Mouse (Mus musculus) MEL (cell line): ENCODE results near the gene Stkld1. TPM values are rescaled to one million over a fixed set of nuclear protein-coding genes. Genes with fewer than 3 reads are reported as not detected.
A peak's percentile ranks its signal among the peaks of the same experiment; 100 is the strongest.

Experiments used
- DNase-seq: peaks from one replicate; pipeline ENCODE4 v3.0.0; 2011; ENCODE audit warnings: low read depth, low spot score
- H3K27ac ChIP-seq: 2 replicates; pipeline ENCODE4 v1.5.1; 2012; ENCODE audit warnings: low read depth, mild to moderate bottlenecking, control low read depth, low read length, moderate library complexity; ENCODE audit not compliant: control insufficient read depth
- H3K27me3 ChIP-seq, 2 experiments: fragments of 150-350 bp in 1 of 2; sonication (generic) in 1 of 2; 2 replicates each; pipeline ENCODE4 v1.6.1; 2012; ENCODE audit warnings: low read length in 2 of 2, mild to moderate bottlenecking in 2 of 2, improper control_type of control experiment in 1 of 2, moderate library complexity in 1 of 2; ENCODE audit not compliant: insufficient read depth in 2 of 2, control insufficient read depth in 1 of 2
- H3K36me3 ChIP-seq, 2 experiments: 2 replicates each; pipeline ENCODE4 v1.6.1; 2012 to 2014; ENCODE audit warnings: low read length in 2 of 2, improper control_type of control experiment in 1 of 2, inconsistent platforms in 1 of 2, mild to moderate bottlenecking in 1 of 2; ENCODE audit not compliant: insufficient read depth in 2 of 2, control insufficient read depth in 1 of 2
- H3K4me1 ChIP-seq, 2 experiments: fragments of 150-350 bp in 1 of 2; sonication (generic) in 1 of 2; 2 replicates each; pipeline ENCODE4 v1.6.1; 2012; ENCODE audit warnings: low read length in 2 of 2, improper control_type of control experiment in 1 of 2, mild to moderate bottlenecking in 1 of 2; ENCODE audit not compliant: insufficient read depth in 2 of 2, control insufficient read depth in 1 of 2
- H3K4me3 ChIP-seq, 2 experiments: fragments of 150-350 bp in 1 of 2; sonication (generic) in 1 of 2; 2 replicates each; pipeline ENCODE4 v1.5.1; 2012; ENCODE audit warnings: low read depth in 2 of 2, low read length in 2 of 2, mild to moderate bottlenecking in 2 of 2, moderate library complexity in 2 of 2, control low read depth in 1 of 2, improper control_type of control experiment in 1 of 2; ENCODE audit not compliant: control insufficient read depth in 1 of 2, insufficient read depth in 1 of 2
- H3K79me2 ChIP-seq: 2 replicates; pipeline ENCODE4 v1.6.1; 2012; ENCODE audit warnings: mild to moderate bottlenecking, low read length, moderate library complexity; ENCODE audit not compliant: control insufficient read depth, poor library complexity, insufficient read depth
- H3K9ac ChIP-seq: 2 replicates; pipeline ENCODE4 v1.6.1; 2012; ENCODE audit warnings: low read depth, mild to moderate bottlenecking, control low read depth, low read length, moderate library complexity; ENCODE audit not compliant: control insufficient read depth, poor library complexity, severe bottlenecking
- H3K9me3 ChIP-seq: fragments of 150-350 bp; sonication (generic); replicated peaks from 2 replicates; pipeline ENCODE4 v1.6.1; 2012; ENCODE audit warnings: mild to moderate bottlenecking, low read length, improper control_type of control experiment, moderate library complexity; ENCODE audit not compliant: insufficient read depth
- CHD1 ChIP-seq: IDR thresholded peaks from 2 replicates; pipeline ENCODE4 v1.6.1; 2012; ENCODE audit warnings: low read depth, mild to moderate bottlenecking, inconsistent platforms, low read length, improper control_type of control experiment
- CTCF ChIP-seq, 3 experiments: IDR thresholded peaks in 2 of 3; conservative IDR thresholded peaks in 1 of 3; 2 replicates each; pipeline ENCODE4 v1.5.1; 2011 to 2012; ENCODE audit warnings: low read length in 3 of 3, low read depth in 2 of 3, mild to moderate bottlenecking in 2 of 3, improper control_type of control experiment in 1 of 3, inconsistent platforms in 1 of 3, mixed read lengths in 1 of 3, moderate library complexity in 1 of 3; ENCODE audit not compliant: control insufficient read depth in 1 of 3, insufficient read depth in 1 of 3, poor library complexity in 1 of 3, severe bottlenecking in 1 of 3
- GATA1 ChIP-seq: IDR thresholded peaks from 2 replicates; pipeline ENCODE4 v1.6.1; 2011; ENCODE audit warnings: low read depth, low read length, improper control_type of control experiment
- HCFC1 ChIP-seq: IDR thresholded peaks from 2 replicates; pipeline ENCODE4 v1.6.1; 2012; ENCODE audit warnings: low read depth, mild to moderate bottlenecking, inconsistent platforms, low read length, improper control_type of control experiment, moderate library complexity
- MAX ChIP-seq: IDR thresholded peaks from 2 replicates; pipeline ENCODE4 v1.6.1; 2011; ENCODE audit warnings: low read length, improper control_type of control experiment
- MAZ ChIP-seq: IDR thresholded peaks from 2 replicates; pipeline ENCODE4 v1.6.1; 2012; ENCODE audit warnings: low read depth, mild to moderate bottlenecking, inconsistent platforms, low read length, improper control_type of control experiment
- MEF2A ChIP-seq: IDR thresholded peaks from 2 replicates; pipeline ENCODE4 v1.6.1; 2014; ENCODE audit warnings: low read depth, mild to moderate bottlenecking, inconsistent platforms, low read length, improper control_type of control experiment; ENCODE audit not compliant: poor library complexity, insufficient replicate concordance, severe bottlenecking; ENCODE audit errors: extremely low read depth
- MYC ChIP-seq: IDR thresholded peaks from 2 replicates; pipeline ENCODE4 v1.6.1; 2011; ENCODE audit warnings: low read depth, mild to moderate bottlenecking, low read length, improper control_type of control experiment, moderate library complexity
- NELFE ChIP-seq: IDR thresholded peaks from 2 replicates; pipeline ENCODE4 v1.6.1; 2011; ENCODE audit warnings: low read depth, low read length, improper control_type of control experiment
- RCOR1 ChIP-seq: IDR thresholded peaks from 2 replicates; pipeline ENCODE4 v1.6.1; 2012; ENCODE audit warnings: low read depth, mild to moderate bottlenecking, inconsistent platforms, low read length, improper control_type of control experiment
- SMC3 ChIP-seq: IDR thresholded peaks from 2 replicates; pipeline ENCODE4 v1.6.1; 2011; ENCODE audit warnings: low read depth, low read length, improper control_type of control experiment
- TBP ChIP-seq: IDR thresholded peaks from 2 replicates; pipeline ENCODE4 v1.8.0; 2011; ENCODE audit warnings: low read depth, low read length, improper control_type of control experiment
- TCF12 ChIP-seq: IDR thresholded peaks from 2 replicates; pipeline ENCODE4 v1.6.1; 2014; ENCODE audit warnings: low read depth, mild to moderate bottlenecking, inconsistent platforms, low read length, improper control_type of control experiment, moderate library complexity
- UBTF ChIP-seq: IDR thresholded peaks from 2 replicates; pipeline ENCODE4 v1.6.1; 2012; ENCODE audit warnings: low read depth, mild to moderate bottlenecking, inconsistent platforms, low read length, improper control_type of control experiment, moderate library complexity, borderline replicate concordance; ENCODE audit not compliant: insufficient read depth
- ZC3H11A ChIP-seq: IDR thresholded peaks from 2 replicates; pipeline ENCODE4 v1.6.1; 2012; ENCODE audit warnings: low read depth, mild to moderate bottlenecking, inconsistent platforms, low read length, improper control_type of control experiment
- ZKSCAN1 ChIP-seq: IDR thresholded peaks from 2 replicates; pipeline ENCODE4 v1.6.1; 2012; ENCODE audit warnings: low read depth, mild to moderate bottlenecking, inconsistent platforms, low read length, improper control_type of control experiment, moderate library complexity
- polyA plus RNA-seq, 2 experiments: library from polyadenylated mRNA; stranded (reverse) in 1 of 2; unstranded in 1 of 2; fragments of >175 nt in 1 of 2; fragments of >200 nt in 1 of 2; gene quantifications; 2 replicates each; pipeline versions ENCODE4 v1.2.1 to v1.2.4; 2012; ENCODE audit warnings: low replicate concordance in 2 of 2, low read depth in 1 of 2; ENCODE audit not compliant: insufficient read length in 2 of 2, insufficient read depth in 1 of 2, missing spikeins in 1 of 2
- total RNA-seq: library from RNA; depleted of rRNA; stranded (reverse); fragments of 300-350 nt; gene quantifications from 2 replicates; pipeline ENCODE4 v1.2.3, GENCODE M21; 2012

The Stkld1 gene
- total and polyA plus RNA-seq, 3 experiments, result 0.25 TPM; not detected in 2

- TF ChIP-seq UBTF (no peak), ZC3H11A (no peak), GATA1 (no peak), MEF2A (no peak), MYC (no peak), MAX (no peak), ZKSCAN1 (no peak), HCFC1 (no peak), NELFE (no peak), TBP (no peak), MAZ (no peak), RCOR1 (no peak), CHD1 (no peak), TCF12 (no peak)
- Histone ChIP-seq H3K9me3 (no peaks in the 10 kb centered on the region), H3K79me2 (peaks cover 11% of the 10 kb centered on the region), H3K4me3 (no peak overlapping the region), H3K27me3 (no peaks in the 10 kb centered on the region), H3K4me1 (peaks cover 2 to 6% of the 10 kb centered on the region in 2 experiments; a peak in 1 of 4 replicates), H3K36me3 (peaks cover 8 to 23% of the 10 kb centered on the region in 2 experiments), H3K27ac (no peak overlapping the region), H3K9ac (no peak overlapping the region)
- no peak for DNase-seq
Observed at GRCm38 (mm10) chr2:26957488-26957859, 23.6 kb downstream of the Stkld1 start.

- TF ChIP-seq SMC3, result peak; percentile 32; the same call in 1 of the 2 replicates
- no peak for TF ChIP-seq RCOR1
- TF ChIP-seq CTCF (IDR thresholded peaks at IDR 0.05 in 2 of 3, conservative IDR thresholded peaks at IDR 0.05 in 1 of 3; ENCODE audit: control insufficient read depth in 1 of 3, insufficient read depth in 1 of 3, low read depth in 2 of 3, low read length in 3 of 3, poor library complexity in 1 of 3, severe bottlenecking in 1 of 3), result peak; percentile 21 to 41 (median 37); a peak in 5 of 6 replicates
- H3K9ac ChIP-seq, result no peak overlapping the region
- no peak overlapping the region for H3K4me3 ChIP-seq
- H3K36me3 ChIP-seq, result peaks cover 16 to 17% of the 10 kb centered on the region in 2 experiments
- H3K27ac ChIP-seq, result no peak overlapping the region
- peaks cover 26% of the 10 kb centered on the region for H3K79me2 ChIP-seq
- DNase-seq, result peak; percentile 32
- peaks cover 2 to 16% of the 10 kb centered on the region in 2 experiments; a peak in 3 of 4 replicates for H3K4me1 ChIP-seq
- H3K27me3 ChIP-seq, result no peaks in the 10 kb centered on the region
- H3K9me3 ChIP-seq, result no peaks in the 10 kb centered on the region
Observed at GRCm38 (mm10) chr2:26960756-26961155, 26.9 kb downstream of the Stkld1 start.
